Mouse (Mus musculus) hindbrain, embryonic 16.5 days (tissue): ENCODE data around the gene Tm9sf1. TPM values are rescaled to one million over a fixed set of nuclear protein-coding genes. Genes with fewer than 3 reads are reported as not detected.

Source experiments
- polyA plus RNA-seq: library from polyadenylated mRNA; unstranded; fragments of >200 nt; fragmentation: Nextera tagmentation; extraction: Ambion mirVana; gene quantifications from 2 replicates; pipeline ENCODE4 v1.2.1, GENCODE M21; 2015

Tm9sf1 gene
- polyA plus RNA-seq, 1 experiment from 2014 or later = 72.1 TPM

Other genes with a start within 250 kb of the Tm9sf1 start
- 28.6 and 29.5 TPM in 2 replicates for gene Dhrs4, start 165.0 kb downstream of the Tm9sf1 start, polyA plus RNA-seq
- 22.9 and 26.2 TPM in 2 replicates for gene Carmil3, start 153.2 kb downstream of the Tm9sf1 start, polyA plus RNA-seq
- 10.2 and 11.7 TPM in 2 replicates for gene Cpne6, start 133.4 kb downstream of the Tm9sf1 start, polyA plus RNA-seq
- gene Nrl, start 118.8 kb downstream of the Tm9sf1 start, polyA plus RNA-seq = 0.15 and 0.23 TPM in 2 replicates
- 29.3 and 32.4 TPM in 2 replicates for gene Pck2, start 103.5 kb downstream of the Tm9sf1 start, polyA plus RNA-seq
- 110 and 127 TPM in 2 replicates for gene Dcaf11, start 83.8 kb downstream of the Tm9sf1 start, polyA plus RNA-seq
- gene A730061H03Rik, start 83.4 kb downstream of the Tm9sf1 start, polyA plus RNA-seq = 0.89 and 1.4 TPM in 2 replicates
- 0.26 and 1.4 TPM in 2 replicates for gene Fitm1, start 68.2 kb downstream of the Tm9sf1 start, polyA plus RNA-seq
- gene Psme1, start 65.7 kb downstream of the Tm9sf1 start, polyA plus RNA-seq = 223 and 230 TPM in 2 replicates
- 49.4 and 64.2 TPM in 2 replicates for gene Emc9, start 58.5 kb downstream of the Tm9sf1 start, polyA plus RNA-seq
- gene Psme2, start 52.7 kb downstream of the Tm9sf1 start, polyA plus RNA-seq = 170 and 173 TPM in 2 replicates
- gene Rnf31, start 52.1 kb downstream of the Tm9sf1 start, polyA plus RNA-seq = 18.2 and 20.3 TPM in 2 replicates
- 9.7 and 10.6 TPM in 2 replicates for gene Irf9, start 40.2 kb downstream of the Tm9sf1 start, polyA plus RNA-seq
- gene Rec8, start 25.8 kb downstream of the Tm9sf1 start, polyA plus RNA-seq = 16.8 and 20.2 TPM in 2 replicates
- gene Ipo4, start 7.8 kb downstream of the Tm9sf1 start, polyA plus RNA-seq = 116 and 131 TPM in 2 replicates
- gene Gm49378, start 5.9 kb downstream of the Tm9sf1 start, polyA plus RNA-seq = 1.5 and 1.6 TPM in 2 replicates
- gene Tssk4, start 6.4 kb upstream of the Tm9sf1 start, polyA plus RNA-seq = 0.32 and 0.53 TPM in 2 replicates
- 77.2 and 82.8 TPM in 2 replicates for gene Mdp1, start 16.7 kb upstream of the Tm9sf1 start, polyA plus RNA-seq
- gene Gmpr2, start 28.1 kb upstream of the Tm9sf1 start, polyA plus RNA-seq = 48.6 and 50.4 TPM in 2 replicates
- 567 and 599 TPM in 2 replicates for gene Nedd8, start 28.3 kb upstream of the Tm9sf1 start, polyA plus RNA-seq
- gene Tinf2, start 38.0 kb upstream of the Tm9sf1 start, polyA plus RNA-seq = 25.3 and 25.7 TPM in 2 replicates
- gene Tgm1, start 70.1 kb upstream of the Tm9sf1 start, polyA plus RNA-seq = 0.20 and 0.41 TPM in 2 replicates
- 60.3 and 65.8 TPM in 2 replicates for gene Rabggta, start 78.5 kb upstream of the Tm9sf1 start, polyA plus RNA-seq
- gene Dhrs1, start 101.9 kb upstream of the Tm9sf1 start, polyA plus RNA-seq = 85.9 and 90.3 TPM in 2 replicates
- 27.1 and 27.9 TPM in 2 replicates for gene Nop9, start 101.9 kb upstream of the Tm9sf1 start, polyA plus RNA-seq
- gene Cideb, start 114.7 kb upstream of the Tm9sf1 start, polyA plus RNA-seq = 0.17 and 0.63 TPM in 2 replicates
- gene Ltb4r2, start 117.6 kb upstream of the Tm9sf1 start, polyA plus RNA-seq = 0.47 and 0.66 TPM in 2 replicates
- 0.22 and 0.79 TPM in 2 replicates for gene Ltb4r1, start 122.2 kb upstream of the Tm9sf1 start, polyA plus RNA-seq
- gene Adcy4, start 140.3 kb upstream of the Tm9sf1 start, polyA plus RNA-seq = 3.5 and 5.1 TPM in 2 replicates
- 2.3 and 3.6 TPM in 2 replicates for gene Ripk3, start 145.1 kb upstream of the Tm9sf1 start, polyA plus RNA-seq
- 6.5 and 11.9 TPM in 2 replicates for gene Nfatc4, start 179.3 kb upstream of the Tm9sf1 start, polyA plus RNA-seq
- 8.4 and 13.7 TPM in 2 replicates for gene Nynrin, start 210.2 kb upstream of the Tm9sf1 start, polyA plus RNA-seq
- gene Cbln3, start 240.6 kb upstream of the Tm9sf1 start, polyA plus RNA-seq = 0.35 and 0.56 TPM in 2 replicates
- 9.1 and 11.4 TPM in 2 replicates for gene Khnyn, start 241.1 kb upstream of the Tm9sf1 start, polyA plus RNA-seq